Mouse (Mus musculus): Measurements from ENCODE around the gene Dnase1l2.
"Not testable (repeated sequence)": the region's sequence is repeated elsewhere in the genome, so short reads cannot be mapped to it uniquely, and the experiment has no call there.

Dnase1l2 gene

GRCm38 (mm10) chr17:24429201-24429983 is 13.5 kb downstream of the Dnase1l2 start:
- DNase-seq (ENCODE audit: low read depth, low spot score), result no peak

- no peak for DNase-seq (ENCODE audit: low read depth, low spot score)
Measured at GRCm38 (mm10) chr17:24427170-24427557, 15.7 kb downstream of the Dnase1l2 start.

GRCm38 (mm10) chr17:24426471-24427169 is 16.3 kb downstream of the Dnase1l2 start, which contains the start of gene Eci1:
Gene Eci1 (plus strand): TSS chr17:24426641.
- DNase-seq (ENCODE audit: low read depth, low spot score), result peak; percentile 94

GRCm38 (mm10) chr17:24425905-24426304 is 17.0 kb downstream of the Dnase1l2 start:
- DNase-seq (ENCODE audit: low read depth, low spot score), result no peak

- DNase-seq (ENCODE audit: low read depth, low spot score), result not testable (repeated sequence)
Measured at GRCm38 (mm10) chr17:24425326-24425725, 17.6 kb downstream of the Dnase1l2 start.

- no peak for DNase-seq (ENCODE audit: low read depth, low spot score)
Measured at GRCm38 (mm10) chr17:24424489-24424888, 18.4 kb downstream of the Dnase1l2 start.

GRCm38 (mm10) chr17:24423114-24423513 is 19.8 kb downstream of the Dnase1l2 start:
- no peak for DNase-seq (ENCODE audit: low read depth, low spot score)

- no peak for DNase-seq (ENCODE audit: low read depth, low spot score)
Measured at GRCm38 (mm10) chr17:24416051-24416652, 26.8 kb downstream of the Dnase1l2 start.

GRCm38 (mm10) chr17:24415011-24415410 is 27.9 kb downstream of the Dnase1l2 start:
- no peak for DNase-seq (ENCODE audit: low read depth, low spot score)

GRCm38 (mm10) chr17:24414230-24414976 is 28.5 kb downstream of the Dnase1l2 start, which contains the start of gene Rnps1:
Gene Rnps1 (plus strand): TSS chr17:24414565.
- peak; percentile 100 for DNase-seq (ENCODE audit: low read depth, low spot score)

GRCm38 (mm10) chr17:24413557-24414211 is 29.2 kb downstream of the Dnase1l2 start:
- no peak for DNase-seq (ENCODE audit: low read depth, low spot score)

- DNase-seq (ENCODE audit: low read depth, low spot score), result no peak
Measured at GRCm38 (mm10) chr17:24407116-24407803, 35.6 kb downstream of the Dnase1l2 start.

GRCm38 (mm10) chr17:24402371-24402770 is 40.5 kb downstream of the Dnase1l2 start:
- DNase-seq (ENCODE audit: low read depth, low spot score), result no peak

GRCm38 (mm10) chr17:24394456-24394855 is 48.4 kb downstream of the Dnase1l2 start:
- DNase-seq (ENCODE audit: low read depth, low spot score), result no peak

GRCm38 (mm10) chr17:24393527-24393926 is 49.4 kb downstream of the Dnase1l2 start:
- no peak for DNase-seq (ENCODE audit: low read depth, low spot score)

GRCm38 (mm10) chr17:24391149-24391548 is 51.8 kb downstream of the Dnase1l2 start:
- DNase-seq (ENCODE audit: low read depth, low spot score), result peak; percentile 15

Measured in mesoderm, embryonic 11.5 days (tissue).